Mouse (Mus musculus) liver, embryonic 16.5 days (tissue): ENCODE data around the gene C730034F03Rik. TPM values are rescaled to one million over a fixed set of nuclear protein-coding genes. Genes with fewer than 3 reads are reported as not detected.

Source experiments
- ATAC-seq: fragments of 200-750 bp; cut with Nextera tagmentation; 2 replicates; pipeline ENCODE4 v1.8.0; 2017; ENCODE audit warnings: low read depth, mild to moderate bottlenecking, moderate number of reproducible peaks, moderate library complexity
- H3K27ac ChIP-seq: fragments of 300-500 bp; sonication (generic); 2 replicates; pipeline ENCODE4 v1.5.1; 2014; ENCODE audit warnings: mild to moderate bottlenecking, low read length
- H3K27me3 ChIP-seq: fragments of 300-500 bp; sonication (generic); 2 replicates; pipeline ENCODE4 v1.6.1; 2014; ENCODE audit warnings: low read depth, low read length, mixed read lengths; ENCODE audit not compliant: control insufficient read depth, insufficient read depth
- H3K36me3 ChIP-seq: fragments of 300-500 bp; sonication (generic); 2 replicates; pipeline ENCODE4 v1.6.1; 2014; ENCODE audit warnings: mild to moderate bottlenecking; ENCODE audit not compliant: control insufficient read depth, insufficient read depth
- H3K4me1 ChIP-seq: fragments of 300-500 bp; sonication (generic); 2 replicates; pipeline ENCODE4 v1.6.1; 2014; ENCODE audit warnings: low read depth, low read length, mixed read lengths; ENCODE audit not compliant: control insufficient read depth
- H3K4me2 ChIP-seq: fragments of 300-500 bp; sonication (generic); 2 replicates; pipeline ENCODE4 v1.6.1; 2014; ENCODE audit warnings: low read depth, low read length, mixed read lengths
- H3K4me3 ChIP-seq: fragments of 300-500 bp; sonication (generic); 2 replicates; pipeline ENCODE4 v1.5.1; 2014; ENCODE audit warnings: low read depth, mild to moderate bottlenecking, low read length
- H3K9ac ChIP-seq: fragments of 300-500 bp; sonication (generic); 2 replicates; pipeline ENCODE4 v1.6.1; 2014; ENCODE audit warnings: low read depth, low read length
- H3K9me3 ChIP-seq: fragments of 300-500 bp; sonication (generic); replicated peaks from 2 replicates; pipeline ENCODE4 v1.6.1; 2016; ENCODE audit warnings: low read length; ENCODE audit not compliant: control insufficient read depth
- WGBS: fragments of 180-500 bp; shearing (Covaris S2); extraction: QIAGEN DNeasy Blood & Tissue Kit; methylation state at CpG from one replicate; pipeline ENCODE4 v1.1.7; 2014; ENCODE audit not compliant: insufficient replicate concordance; 5-methylcytosine and 5-hydroxymethylcytosine counted together
- polyA plus RNA-seq: library from polyadenylated mRNA; unstranded; fragments of >200 nt; fragmentation: Nextera tagmentation; extraction: Ambion mirVana; gene quantifications from 2 replicates; pipeline ENCODE4 v1.2.1, GENCODE M21; 2015

Gene C730034F03Rik
- polyA plus RNA-seq, 1 experiment from 2014 or later = 2.0 TPM

DNA sequence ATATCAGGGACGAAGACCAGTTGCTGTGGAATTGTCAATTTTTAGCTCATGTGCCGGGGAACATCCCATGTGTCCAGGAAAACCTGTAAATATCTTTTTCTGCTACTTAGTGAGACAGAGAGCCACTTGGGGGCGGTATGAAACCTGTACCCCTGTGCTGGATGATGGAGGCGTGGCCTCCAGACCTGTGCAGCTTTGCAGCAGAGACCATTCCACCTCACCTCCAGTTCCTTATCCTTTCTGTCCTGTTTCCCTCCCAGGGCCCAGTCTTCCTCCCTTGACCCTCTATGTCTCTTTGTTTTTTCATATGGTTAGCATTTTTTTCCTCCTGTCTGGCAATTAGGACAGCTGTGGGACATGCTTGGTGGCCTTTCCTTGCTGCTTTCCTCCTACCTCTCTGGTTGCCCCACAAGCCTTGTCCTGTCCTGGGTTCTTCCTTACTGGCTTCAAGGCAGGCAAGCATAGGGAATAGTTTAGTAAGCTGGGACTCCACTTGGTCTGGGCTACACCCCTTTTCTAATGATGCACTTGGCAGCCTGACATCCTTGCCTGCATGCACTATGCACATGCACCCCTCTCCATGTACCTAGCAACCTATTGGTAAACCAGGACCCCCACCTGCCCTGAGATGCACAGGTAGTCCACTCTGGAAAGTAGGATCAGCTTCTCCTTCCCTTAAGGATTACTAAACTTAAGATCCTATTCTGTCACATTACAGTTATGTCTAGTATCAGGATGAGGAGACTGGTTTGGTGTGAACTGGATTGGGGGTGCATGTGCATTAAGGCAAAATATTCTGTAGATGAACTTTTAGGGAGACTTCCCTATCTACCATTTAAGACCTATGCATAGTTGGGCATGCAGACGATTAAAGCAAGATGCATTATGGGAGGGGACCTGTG lies 34.2 kb downstream of the C730034F03Rik start:
- Histone ChIP-seq H3K4me1 (no peaks in the 10 kb centered on the region), H3K36me3 (no peaks in the 10 kb centered on the region), H3K9me3 (no peaks in the 10 kb centered on the region), H3K4me3 (no peak overlapping the region), H3K4me2 (no peak overlapping the region), H3K27me3 (peaks cover 4% of the 10 kb centered on the region), H3K27ac (no peak overlapping the region), H3K9ac (no peak overlapping the region)
- 27% methylated on average over 5 of the region's 5 CpGs for WGBS
- ATAC-seq = no peak

DNA sequence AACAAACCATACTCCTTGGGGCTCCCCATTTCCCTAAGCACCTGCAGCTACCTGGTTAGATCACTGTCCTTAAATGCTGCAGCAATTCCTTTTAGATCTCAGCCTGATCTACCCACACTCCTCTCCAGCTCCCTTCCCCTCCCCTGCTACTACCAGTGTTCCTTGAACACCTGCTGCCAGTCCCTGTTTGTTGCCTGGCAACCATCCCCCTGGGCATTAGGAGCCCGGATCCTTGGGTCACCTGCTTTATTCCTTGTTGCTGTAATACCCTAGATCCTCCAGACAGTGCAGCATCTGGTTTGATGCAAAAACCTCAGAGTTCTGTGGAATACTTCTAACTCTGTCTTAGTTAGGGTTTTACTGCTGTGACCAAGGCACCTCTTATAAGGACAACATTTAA lies 35.7 kb downstream of the C730034F03Rik start:
- Histone ChIP-seq H3K27me3 (no peaks in the 10 kb centered on the region), H3K36me3 (no peaks in the 10 kb centered on the region), H3K4me1 (no peaks in the 10 kb centered on the region), H3K9ac (no peak overlapping the region), H3K4me3 (no peak overlapping the region), H3K27ac (no peak overlapping the region), H3K4me2 (no peak overlapping the region), H3K9me3 (no peaks in the 10 kb centered on the region)
- 16% methylated on average over 1 of the region's 1 CpGs for WGBS
- ATAC-seq = no peak

DNA sequence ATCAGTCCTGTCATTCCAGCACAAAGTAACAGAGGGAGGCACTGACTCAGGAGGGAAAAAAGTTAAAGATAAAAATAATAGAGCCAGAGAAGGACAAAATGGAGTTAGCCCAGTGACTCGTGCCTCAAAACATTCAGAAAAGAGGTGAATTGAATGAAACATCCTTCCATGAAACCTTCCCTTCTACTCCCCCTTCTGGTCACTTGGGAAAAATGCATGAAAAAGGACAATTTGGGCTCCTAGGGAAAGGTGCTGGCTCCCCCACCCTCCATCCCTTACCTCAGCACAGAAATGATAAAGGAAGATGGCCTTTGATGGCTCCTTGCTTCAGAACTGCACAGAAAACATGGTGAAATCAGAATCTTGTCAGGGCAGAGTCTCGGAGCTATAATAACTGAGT lies 39.2 kb downstream of the C730034F03Rik start:
- H3K9me3 ChIP-seq = no peaks in the 10 kb centered on the region
- no peaks in the 10 kb centered on the region for H3K27me3 ChIP-seq
- no peaks in the 10 kb centered on the region for H3K36me3 ChIP-seq
- H3K4me1 ChIP-seq = no peaks in the 10 kb centered on the region
- ATAC-seq = no peak
- 31% methylated on average over 2 of the region's 2 CpGs for WGBS
- H3K9ac ChIP-seq = no peak overlapping the region
- H3K4me3 ChIP-seq = no peak overlapping the region
- no peak overlapping the region for H3K4me2 ChIP-seq
- H3K27ac ChIP-seq = no peak overlapping the region

DNA sequence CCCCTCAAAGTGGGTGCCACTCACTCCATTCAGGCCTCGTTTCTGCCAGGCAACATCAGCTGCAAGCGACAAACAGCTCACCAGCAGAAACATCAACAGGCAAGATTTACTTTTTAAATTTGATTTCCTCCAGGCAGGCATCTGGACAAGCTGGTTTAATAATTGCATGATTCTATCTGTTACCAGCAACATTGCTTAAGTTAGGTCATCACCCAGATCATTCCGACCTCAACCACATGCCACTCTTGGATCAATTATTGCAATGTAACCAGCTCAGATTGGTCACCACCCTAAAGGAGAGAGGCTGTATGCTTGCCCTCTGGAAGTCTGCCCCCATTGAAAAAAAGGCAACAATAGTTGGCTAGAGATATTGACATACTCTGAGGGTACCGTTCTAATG lies 42.1 kb downstream of the C730034F03Rik start:
- ATAC-seq = no peak
- no peaks in the 10 kb centered on the region for H3K27me3 ChIP-seq
- H3K27ac ChIP-seq = no peak overlapping the region
- H3K36me3 ChIP-seq = no peaks in the 10 kb centered on the region
- no peaks in the 10 kb centered on the region for H3K9me3 ChIP-seq
- H3K4me3 ChIP-seq = no peak overlapping the region
- no peak overlapping the region for H3K4me2 ChIP-seq
- H3K9ac ChIP-seq = no peak overlapping the region
- H3K4me1 ChIP-seq = peaks cover 10% of the 10 kb centered on the region
- WGBS = 80% methylated on average over 4 of the region's 4 CpGs

GRCm38 (mm10) chr15:89473370-89473769 lies 44.0 kb downstream of the C730034F03Rik start:
- Histone ChIP-seq H3K27ac (no peak overlapping the region), H3K9me3 (no peaks in the 10 kb centered on the region), H3K27me3 (no peaks in the 10 kb centered on the region), H3K4me2 (no peak overlapping the region), H3K4me1 (peaks cover 12% of the 10 kb centered on the region), H3K9ac (no peak overlapping the region), H3K36me3 (no peaks in the 10 kb centered on the region), H3K4me3 (no peak overlapping the region)
- no peak for ATAC-seq
- 73% methylated on average over 9 of the region's 9 CpGs for WGBS

- WGBS = 89% methylated on average over 8 of the region's 8 CpGs
- Histone ChIP-seq H3K36me3 (no peaks in the 10 kb centered on the region), H3K27me3 (no peaks in the 10 kb centered on the region), H3K9me3 (no peaks in the 10 kb centered on the region), H3K9ac (no peak overlapping the region), H3K4me3 (no peak overlapping the region), H3K4me1 (peaks cover 12% of the 10 kb centered on the region), H3K4me2 (no peak overlapping the region), H3K27ac (no peak overlapping the region)
- ATAC-seq = no peak
Observed at GRCm38 (mm10) chr15:89473921-89474320, 44.5 kb downstream of the C730034F03Rik start.

DNA sequence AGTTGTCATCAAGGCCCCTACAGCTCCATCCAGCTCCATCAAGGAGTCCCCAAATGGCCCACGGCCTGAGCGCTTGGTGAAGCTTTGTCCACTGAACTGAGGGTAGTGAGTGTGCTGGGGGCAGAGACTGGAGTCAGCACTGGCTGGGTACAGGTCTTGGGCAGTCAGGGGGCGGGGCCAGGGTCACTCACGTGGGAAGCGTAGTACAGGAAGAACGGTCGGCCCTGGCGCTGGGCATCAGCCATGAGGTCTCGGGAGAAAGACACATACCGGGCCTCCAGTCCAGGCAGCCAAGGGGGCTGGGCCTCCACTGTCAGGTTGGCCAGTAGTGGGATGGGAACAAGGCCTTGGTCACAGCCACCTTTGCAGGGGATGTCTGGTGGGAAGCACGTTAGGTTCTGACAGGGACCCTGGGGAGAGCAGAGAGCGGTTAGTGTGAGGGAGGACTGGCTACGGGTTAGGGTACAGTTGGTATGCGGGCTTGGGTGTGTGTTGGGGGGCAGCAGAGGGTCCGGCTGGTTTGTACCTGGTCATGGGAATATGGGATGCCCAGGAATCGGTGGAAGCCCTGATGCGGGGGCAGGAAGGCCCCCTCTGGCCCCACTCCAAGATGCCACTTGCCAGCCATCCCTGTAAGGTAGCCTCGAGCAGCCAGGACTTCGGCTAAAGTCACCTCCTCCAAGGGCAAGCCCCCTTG lies 45.4 kb downstream of the C730034F03Rik start:
- no peak overlapping the region for H3K4me3 ChIP-seq
- ATAC-seq = no peak
- H3K27me3 ChIP-seq = no peaks in the 10 kb centered on the region
- H3K36me3 ChIP-seq = no peaks in the 10 kb centered on the region
- H3K4me2 ChIP-seq = no peak overlapping the region
- peaks cover 12% of the 10 kb centered on the region for H3K4me1 ChIP-seq
- no peaks in the 10 kb centered on the region for H3K9me3 ChIP-seq
- 82% methylated on average over 19 of the region's 19 CpGs for WGBS
- H3K27ac ChIP-seq = no peak overlapping the region
- no peak overlapping the region for H3K9ac ChIP-seq

- Histone ChIP-seq H3K4me1 (peaks cover 12% of the 10 kb centered on the region), H3K4me3 (peak overlapping the region; percentile 67; the same call in 1 of the 2 replicates), H3K9me3 (no peaks in the 10 kb centered on the region), H3K27ac (no peak overlapping the region), H3K9ac (no peak overlapping the region; the same call in 1 of the 2 replicates), H3K4me2 (peak overlapping the region; percentile 81; the same call in 1 of the 2 replicates), H3K27me3 (no peaks in the 10 kb centered on the region), H3K36me3 (no peaks in the 10 kb centered on the region)
- WGBS = 42% methylated on average over 7 of the region's 7 CpGs
- no peak for ATAC-seq
Observed at GRCm38 (mm10) chr15:89475293-89475600, 45.9 kb downstream of the C730034F03Rik start.
